Mouse (Mus musculus) v-Abl transformed pro-B cells (cell line): Measurements from ENCODE around the gene Wdr54.

Experiments used
- in situ Hi-C, 2 experiments: fragments of 400-800 bp; cut with MboI; formaldehyde crosslinking; loops; one replicate each; pipeline ENCODE4 v1.15.1; 2025; ENCODE audit not compliant: unreplicated experiment in 2 of 2

Gene Wdr54

GRCm38 (mm10) chr6:83161921-83162641, 5.9 kb upstream of the Wdr54 start:
- in situ Hi-C loops = loop anchor here in 1 of 2 experiments (5.0 to 10.0 kb wide), 2 partner anchors 165 to 407 kb away; no protein-coding TSS in a partner anchor

GRCm38 (mm10) chr6:83161442-83161841, 5.2 kb upstream of the Wdr54 start:
- in situ Hi-C loops = loop anchor here in 1 of 2 experiments (5.0 to 10.0 kb wide), 2 partner anchors 164 to 407 kb away; no protein-coding TSS in a partner anchor

- in situ Hi-C loops = loop anchor here (5.0 to 10.0 kb wide), 3 partner anchors 42 to 162 kb away; partner anchors contain the start of genes Ccdc142 (in 1 of the 2), Gm42688 (in 1 of the 2), Mogs (in 1 of the 2) and Mrpl53 (in 1 of the 2)
Observed at GRCm38 (mm10) chr6:83159456-83159855, 3.3 kb upstream of the Wdr54 start.

- in situ Hi-C loops = loop anchor here (5.0 to 10.0 kb wide), 3 partner anchors 38 to 158 kb away; partner anchors contain the start of genes Ccdc142 (in 1 of the 2), Gm42688 (in 1 of the 2), Mogs (in 1 of the 2) and Mrpl53 (in 1 of the 2)
Observed at GRCm38 (mm10) chr6:83155552-83156238, 502 bp downstream of the Wdr54 start.

- in situ Hi-C loops = loop anchor here in 1 of 2 experiments (10.0 kb wide), 1 partner anchor 49 kb away; the partner anchor contains the start of genes Ccdc142, Gm42688 and Mrpl53
Observed at GRCm38 (mm10) chr6:83153485-83153884, 2.7 kb downstream of the Wdr54 start.

- in situ Hi-C loops = loop anchor here in 1 of 2 experiments (10.0 kb wide), 1 partner anchor 48 kb away; the partner anchor contains the start of genes Ccdc142, Gm42688 and Mrpl53
Observed at GRCm38 (mm10) chr6:83153038-83153437, 3.2 kb downstream of the Wdr54 start.

GRCm38 (mm10) chr6:83151721-83152120, 4.5 kb downstream of the Wdr54 start:
- in situ Hi-C loops = loop anchor here in 1 of 2 experiments (10.0 kb wide), 1 partner anchor 47 kb away; the partner anchor contains the start of genes Ccdc142, Gm42688 and Mrpl53

- in situ Hi-C loops = no loop called here
Observed at GRCm38 (mm10) chr6:83147280-83147679, 8.9 kb downstream of the Wdr54 start.

GRCm38 (mm10) chr6:83145805-83146204, 10.4 kb downstream of the Wdr54 start:
- in situ Hi-C loops = no loop called here

- in situ Hi-C loops = no loop called here
Observed at GRCm38 (mm10) chr6:83145209-83145608, 11.0 kb downstream of the Wdr54 start.

GRCm38 (mm10) chr6:83142886-83143285, 13.3 kb downstream of the Wdr54 start:
- in situ Hi-C loops = no loop called here

- in situ Hi-C loops = no loop called here
Observed at GRCm38 (mm10) chr6:83142211-83142731, 13.9 kb downstream of the Wdr54 start.

- in situ Hi-C loops = no loop called here
Observed at GRCm38 (mm10) chr6:83141636-83142035, 14.6 kb downstream of the Wdr54 start.

GRCm38 (mm10) chr6:83140044-83140443, 16.2 kb downstream of the Wdr54 start:
- in situ Hi-C loops = no loop called here

- in situ Hi-C loops = no loop called here
Observed at GRCm38 (mm10) chr6:83138056-83138455, 18.1 kb downstream of the Wdr54 start.

GRCm38 (mm10) chr6:83137576-83137950, 18.6 kb downstream of the Wdr54 start:
- in situ Hi-C loops = no loop called here

- in situ Hi-C loops = no loop called here
Observed at GRCm38 (mm10) chr6:83136881-83137575, 19.2 kb downstream of the Wdr54 start.

GRCm38 (mm10) chr6:83136291-83136880, 19.8 kb downstream of the Wdr54 start:
- in situ Hi-C loops = no loop called here

- in situ Hi-C loops = no loop called here
Observed at GRCm38 (mm10) chr6:83135571-83136161, 20.5 kb downstream of the Wdr54 start.
